Mouse (Mus musculus) frontal cortex, postnatal 10 days (tissue): ENCODE measurements around the gene Olfr497.

Experiments used
- DNase-seq, 2 experiments: peaks; one replicate each; pipeline ENCODE4 v3.0.0; 2022; ENCODE audit warnings: low spot score in 2 of 2, mixed read lengths in 1 of 2

Olfr497 gene

GRCm38 (mm10) chr7:108420121-108420520 is at the start of gene Olfr497:
Olfr497 (plus strand) TSS chr7:108420421.
- DNase-seq, result no peak

GRCm38 (mm10) chr7:108392867-108393266 is 27.4 kb upstream of the Olfr497 start, which contains the start of gene Olfr495:
Olfr495 (plus strand) TSS chr7:108393167.
- no peak for DNase-seq

DNA sequence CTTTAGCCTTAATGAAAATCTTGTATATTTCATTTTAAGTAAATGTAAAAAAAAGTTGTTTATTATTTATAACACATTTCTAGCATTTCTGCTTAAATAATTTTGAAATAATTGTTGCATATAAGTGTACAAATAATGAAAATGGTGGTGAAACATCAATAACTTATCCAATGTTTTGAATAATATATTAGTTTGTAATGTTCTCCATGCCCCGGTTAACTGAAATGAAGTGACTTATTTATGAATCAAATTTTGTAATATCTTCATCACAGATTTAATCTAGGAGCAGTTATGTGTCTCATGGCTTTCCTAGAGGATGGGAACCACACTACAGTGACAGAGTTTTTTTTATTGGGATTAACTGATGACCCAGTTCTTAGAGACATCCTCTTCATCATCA is 44.8 kb downstream of the Olfr497 start, which contains the start of gene Olfr498:
Olfr498 (plus strand) TSS at position 301 of the 400 bp plus-strand sequence.
- no peak for DNase-seq
